Mouse (Mus musculus): Measurements from ENCODE around the gene Snx14. TPM values are rescaled to one million over a fixed set of nuclear protein-coding genes. Genes with fewer than 3 reads are reported as not detected.

The Snx14 gene
- total and polyA plus RNA-seq, 3 experiments: 9.2 to 22.8 (median 21.0) TPM

DNA sequence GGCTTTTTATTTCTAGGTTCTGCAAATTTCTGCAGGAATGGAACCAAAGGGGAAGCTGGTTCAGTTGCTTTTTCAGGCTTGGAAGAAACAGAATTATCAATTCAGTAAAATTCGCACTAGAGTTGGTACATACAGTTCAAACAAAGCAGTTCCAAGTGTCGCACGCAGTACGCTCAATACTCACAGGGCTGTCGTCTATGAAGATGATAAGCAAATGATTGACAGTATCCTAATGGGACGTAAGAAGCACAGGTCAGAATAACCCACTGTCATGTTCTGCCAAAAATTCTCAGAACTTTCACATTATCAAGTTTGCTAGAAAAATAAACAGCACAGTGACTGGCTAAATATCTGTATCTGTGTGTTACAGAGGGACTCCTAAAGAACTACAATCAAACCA is 34.2 kb downstream of the Snx14 start:
- Histone ChIP-seq H3K36me3 (ENCODE audit: control insufficient read depth, insufficient read depth, low read length) (no peaks in the 10 kb centered on the region; the same call in 1 of the 2 replicates), H3K27ac (no peak overlapping the region; the same call in 1 of the 2 replicates), H3K4me1 (ENCODE audit: control insufficient read depth, insufficient read depth, low read length) (no peaks in the 10 kb centered on the region), H3K27me3 (ENCODE audit: control insufficient read depth, insufficient read depth, low read length) (no peaks in the 10 kb centered on the region), H3K4me3 (no peak overlapping the region), H3K9ac (ENCODE audit: low read depth, low read length) (no peak overlapping the region), H3K79me2 (replicated peaks; ENCODE audit: control insufficient read depth, insufficient read depth, low read length) (no peaks in the 10 kb centered on the region)
- DNase-seq: no peak
- TF ChIP-seq EP300 (IDR thresholded peaks at IDR 0.05; ENCODE audit: insufficient read depth, low read depth, low read length) (no peak), POLR2A (IDR thresholded peaks at IDR 0.05; ENCODE audit: insufficient read depth, low read depth, low read length) (no peak), CTCF (IDR thresholded peaks at IDR 0.05) (no peak)
- WGBS: 73% methylated on average over 6 of the region's 6 CpGs
- intact Hi-C loops (cut with DNase I): loop anchor here (10.0 kb wide), 1 partner anchor 140 kb away; the partner anchor contains the start of gene Zfp949

DNA sequence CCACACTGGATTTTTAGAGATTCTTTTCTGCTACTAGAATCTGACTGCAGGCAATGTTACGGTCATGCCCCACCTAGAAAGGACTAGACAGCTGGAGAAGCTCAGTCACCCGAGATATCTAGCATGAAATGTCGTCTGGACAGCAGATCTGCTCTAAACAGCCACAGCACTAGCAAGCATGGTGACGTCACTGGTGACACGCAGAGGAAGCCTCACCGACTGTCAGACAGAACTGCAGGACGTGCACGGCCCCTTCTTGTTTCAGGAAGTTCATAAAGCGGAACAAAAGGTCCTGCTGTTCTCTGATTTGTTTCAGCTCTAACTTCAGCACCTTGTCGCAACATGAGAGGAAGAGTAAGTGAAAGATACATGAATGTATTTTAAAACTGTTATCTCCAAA is 34.7 kb downstream of the Snx14 start:
- Histone ChIP-seq H3K27me3 (ENCODE audit: control insufficient read depth, insufficient read depth, low read length) (no peaks in the 10 kb centered on the region), H3K27ac (no peak overlapping the region), H3K36me3 (ENCODE audit: control insufficient read depth, insufficient read depth, low read length) (no peaks in the 10 kb centered on the region; the same call in 1 of the 2 replicates), H3K4me1 (ENCODE audit: control insufficient read depth, insufficient read depth, low read length) (no peaks in the 10 kb centered on the region), H3K4me3 (no peak overlapping the region), H3K9ac (ENCODE audit: low read depth, low read length) (no peak overlapping the region), H3K79me2 (replicated peaks; ENCODE audit: control insufficient read depth, insufficient read depth, low read length) (no peaks in the 10 kb centered on the region)
- TF ChIP-seq POLR2A (IDR thresholded peaks at IDR 0.05; ENCODE audit: insufficient read depth, low read depth, low read length): no peak
- TF ChIP-seq CTCF (IDR thresholded peaks at IDR 0.05): no peak
- no peak for TF ChIP-seq EP300 (IDR thresholded peaks at IDR 0.05; ENCODE audit: insufficient read depth, low read depth, low read length)
- intact Hi-C loops (cut with DNase I): loop anchor here (10.0 kb wide), 1 partner anchor 141 kb away; the partner anchor contains the start of gene Zfp949
- DNase-seq: peak; percentile 29 to 58
- WGBS: 36% methylated on average over 10 of the region's 10 CpGs

DNA sequence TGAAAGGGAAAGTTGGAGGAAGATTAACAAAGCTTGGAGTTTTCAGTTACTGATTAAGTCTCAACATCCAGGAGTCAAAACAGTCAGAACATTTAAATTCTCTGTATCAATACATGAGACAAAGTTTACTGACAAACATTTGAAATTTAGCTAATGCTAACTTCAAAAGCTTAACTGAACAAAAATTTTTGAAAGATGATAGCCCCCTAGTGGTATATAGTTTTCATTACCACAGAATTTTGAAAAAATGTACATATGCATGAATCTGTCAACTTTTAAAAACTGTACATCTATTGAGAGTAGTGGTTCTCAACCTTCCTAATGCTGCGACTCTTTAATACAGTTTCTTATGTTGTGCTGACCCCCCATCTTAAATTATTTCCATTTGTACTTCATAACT is 40.3 kb downstream of the Snx14 start:
- no peak for DNase-seq
- no peak overlapping the region for H3K9ac ChIP-seq (ENCODE audit: low read depth, low read length)
- whole genome bisulfite sequencing: 83% methylated on average over 1 of the region's 1 CpGs
- intact Hi-C loops (cut with DNase I): loop anchor here (2.0 kb wide), 1 partner anchor 158 kb away; no protein-coding TSS in a partner anchor
- no peak overlapping the region for H3K27ac ChIP-seq
- TF ChIP-seq CTCF (IDR thresholded peaks at IDR 0.05): peak; percentile 69
- TF ChIP-seq EP300 (IDR thresholded peaks at IDR 0.05; ENCODE audit: insufficient read depth, low read depth, low read length): no peak
- no peak for TF ChIP-seq POLR2A (IDR thresholded peaks at IDR 0.05; ENCODE audit: insufficient read depth, low read depth, low read length)
- no peaks in the 10 kb centered on the region for H3K79me2 ChIP-seq (replicated peaks; ENCODE audit: control insufficient read depth, insufficient read depth, low read length)
- H3K4me1 ChIP-seq (ENCODE audit: control insufficient read depth, insufficient read depth, low read length): no peaks in the 10 kb centered on the region
- H3K36me3 ChIP-seq (ENCODE audit: control insufficient read depth, insufficient read depth, low read length): no peaks in the 10 kb centered on the region
- H3K27me3 ChIP-seq (ENCODE audit: control insufficient read depth, insufficient read depth, low read length): no peaks in the 10 kb centered on the region
- no peak overlapping the region for H3K4me3 ChIP-seq

DNA sequence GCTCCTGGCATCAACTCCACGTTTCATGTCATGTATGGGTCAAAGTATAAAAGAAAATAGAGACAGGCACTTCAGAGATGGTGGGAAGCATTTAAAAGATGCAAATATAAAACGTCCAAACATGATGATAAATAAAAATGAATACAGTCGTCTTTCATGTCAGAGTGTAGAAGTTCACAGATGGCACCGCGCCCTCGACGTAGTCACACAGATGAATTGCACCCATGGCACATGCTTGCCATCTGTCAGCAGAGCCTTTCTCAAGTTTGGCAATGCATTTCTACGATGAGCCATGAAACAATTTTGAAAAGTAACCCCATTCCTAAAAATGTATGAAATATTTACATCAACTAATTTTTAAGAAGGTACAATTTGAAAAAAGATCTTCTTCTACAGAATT is 43.9 kb downstream of the Snx14 start:
- intact Hi-C loops (cut with DNase I): no loop called here
- Histone ChIP-seq H3K9ac (ENCODE audit: low read depth, low read length) (no peak overlapping the region), H3K36me3 (ENCODE audit: control insufficient read depth, insufficient read depth, low read length) (no peaks in the 10 kb centered on the region), H3K79me2 (replicated peaks; ENCODE audit: control insufficient read depth, insufficient read depth, low read length) (no peaks in the 10 kb centered on the region), H3K4me1 (ENCODE audit: control insufficient read depth, insufficient read depth, low read length) (no peaks in the 10 kb centered on the region), H3K27ac (no peak overlapping the region), H3K4me3 (no peak overlapping the region), H3K27me3 (ENCODE audit: control insufficient read depth, insufficient read depth, low read length) (no peaks in the 10 kb centered on the region)
- 85% methylated on average over 8 of the region's 8 CpGs for WGBS
- TF ChIP-seq CTCF (IDR thresholded peaks at IDR 0.05): no peak
- no peak for TF ChIP-seq POLR2A (IDR thresholded peaks at IDR 0.05; ENCODE audit: insufficient read depth, low read depth, low read length)
- TF ChIP-seq EP300 (IDR thresholded peaks at IDR 0.05; ENCODE audit: insufficient read depth, low read depth, low read length): no peak
- DNase-seq: no peak

GRCm38 (mm10) chr9:88388826-88389225 is 49.9 kb downstream of the Snx14 start:
- DNase-seq: no peak
- intact Hi-C loops (cut with DNase I): no loop called here
- Histone ChIP-seq H3K4me1 (ENCODE audit: control insufficient read depth, insufficient read depth, low read length) (no peaks in the 10 kb centered on the region), H3K9ac (ENCODE audit: low read depth, low read length) (no peak overlapping the region), H3K79me2 (replicated peaks; ENCODE audit: control insufficient read depth, insufficient read depth, low read length) (no peaks in the 10 kb centered on the region), H3K36me3 (ENCODE audit: control insufficient read depth, insufficient read depth, low read length) (no peaks in the 10 kb centered on the region), H3K27me3 (ENCODE audit: control insufficient read depth, insufficient read depth, low read length) (no peaks in the 10 kb centered on the region), H3K27ac (no peak overlapping the region), H3K4me3 (no peak overlapping the region)
- WGBS: 88% methylated on average over 5 of the region's 5 CpGs
- no peak for TF ChIP-seq EP300 (IDR thresholded peaks at IDR 0.05; ENCODE audit: insufficient read depth, low read depth, low read length)

DNA sequence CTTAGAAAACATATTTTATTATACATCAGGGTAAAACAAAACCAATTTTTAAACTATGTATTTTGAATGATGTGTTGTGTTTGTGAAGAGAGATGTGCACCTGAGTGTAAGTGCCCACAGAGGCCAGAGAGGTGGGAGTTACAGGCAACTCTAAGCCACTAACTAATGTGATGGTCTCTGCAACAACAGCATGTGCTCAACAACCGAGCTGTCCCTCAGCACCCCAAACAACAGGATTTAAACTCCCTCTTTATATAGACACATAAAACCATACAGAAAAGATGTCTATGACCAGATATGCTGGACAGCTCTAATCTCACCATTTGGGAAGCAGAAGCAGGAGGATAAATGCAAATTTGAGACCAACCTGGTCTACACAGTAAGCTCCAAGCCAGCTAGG is 58.2 kb downstream of the Snx14 start:
- H3K4me1 ChIP-seq (ENCODE audit: control insufficient read depth, insufficient read depth, low read length): no peaks in the 10 kb centered on the region
- no peaks in the 10 kb centered on the region; the same call in 1 of the 2 replicates for H3K36me3 ChIP-seq (ENCODE audit: control insufficient read depth, insufficient read depth, low read length)
- no peak for DNase-seq
- no peaks in the 10 kb centered on the region for H3K27me3 ChIP-seq (ENCODE audit: control insufficient read depth, insufficient read depth, low read length)
- intact Hi-C loops (cut with DNase I): no loop called here
- TF ChIP-seq EP300 (IDR thresholded peaks at IDR 0.05; ENCODE audit: insufficient read depth, low read depth, low read length): no peak
- no peak overlapping the region for H3K27ac ChIP-seq
- no peak overlapping the region for H3K4me3 ChIP-seq
- no peak overlapping the region for H3K9ac ChIP-seq (ENCODE audit: low read depth, low read length)
- WGBS: 83% methylated on average over 1 of the region's 1 CpGs
- H3K79me2 ChIP-seq (replicated peaks; ENCODE audit: control insufficient read depth, insufficient read depth, low read length): no peaks in the 10 kb centered on the region

Data from heart, adult 2 months (tissue).